ENCODE assay signal across 11 mouse cellular contexts in genomic region chr11:44626065-44626464, GRCm38 (mm10). TPM values are rescaled to one million over a fixed set of nuclear protein-coding genes. Genes with fewer than 3 reads are reported as not detected.
DNase-seq lines count a peak whose midpoint lies in the region; ATAC-seq lines count a peak whose summit lies in the region.
"Had no signal": no experiment of that assay in that cellular context is flagged by ENCODE, and none has a peak within 500 bp of the region (broad histone marks: within the 10 kb centered on the region; RNA-seq: fewer than 3 reads in every experiment).

No protein-coding gene starts in this region.

- H3K27ac ChIP-seq in midbrain, embryonic 11.5 days (ENCODE audit: low read depth, low read length) = peak overlapping the region; percentile 22; the same call in 1 of the 2 replicates
- H3K27ac ChIP-seq in midbrain, embryonic 10.5 days (replicated peaks) = no peak overlapping the region
- no peak overlapping the region for H3K27ac ChIP-seq in forebrain, embryonic 14.5 days (ENCODE audit: low read depth, low read length)
- H3K27ac ChIP-seq in neural tube, embryonic 15.5 days (replicated peaks) = peak overlapping the region; percentile 60
- H3K27ac ChIP-seq: liver, embryonic 13.5 days had no signal

- no peak overlapping the region; the same call in 1 of the 2 replicates for H3K4me2 ChIP-seq in midbrain, embryonic 11.5 days
- H3K4me2 ChIP-seq in forebrain, embryonic 14.5 days (ENCODE audit: low read length) = no peak overlapping the region
- peak overlapping the region; percentile 41 for H3K4me2 ChIP-seq in neural tube, embryonic 15.5 days
- H3K4me2 ChIP-seq: liver, embryonic 13.5 days had no signal

- H3K36me3 ChIP-seq in midbrain, embryonic 11.5 days (ENCODE audit: control insufficient read depth, insufficient read depth, low read length) = no peaks in the 10 kb centered on the region
- no peaks in the 10 kb centered on the region for H3K36me3 ChIP-seq in midbrain, embryonic 10.5 days
- H3K36me3 ChIP-seq in forebrain, embryonic 14.5 days (ENCODE audit: control insufficient read depth, insufficient read depth, low read length) = no peaks in the 10 kb centered on the region
- no peaks in the 10 kb centered on the region for H3K36me3 ChIP-seq in neural tube, embryonic 15.5 days
- H3K36me3 ChIP-seq: liver, embryonic 13.5 days had no signal

- intact Hi-C loops in gastrocnemius, postnatal 36 days (cut with DNase I) = no loop called here

- no peak overlapping the region for H3K4me3 ChIP-seq in midbrain, embryonic 11.5 days (ENCODE audit: low read depth, low read length)
- no peak overlapping the region for H3K4me3 ChIP-seq in midbrain, embryonic 10.5 days
- no peak overlapping the region for H3K4me3 ChIP-seq in forebrain, embryonic 14.5 days (ENCODE audit: low read depth, low read length)
- H3K4me3 ChIP-seq in neural tube, embryonic 15.5 days (replicated peaks) = peak overlapping the region; percentile 18
- H3K4me3 ChIP-seq: liver, embryonic 13.5 days; megakaryocyte, embryonic 14.5 days had no signal

- 76% methylated on average over 10 of the region's 10 CpGs for WGBS in midbrain, embryonic 11.5 days
- WGBS in midbrain, embryonic 10.5 days = 83% methylated on average over 10 of the region's 10 CpGs
- 63% methylated on average over 10 of the region's 10 CpGs for WGBS in forebrain, embryonic 14.5 days
- WGBS in neural tube, embryonic 15.5 days = 30% methylated on average over 10 of the region's 10 CpGs

- no peak for DNase-seq in midbrain, embryonic 11.5 days (ENCODE audit: low spot score, missing footprints)
- DNase-seq in midbrain, embryonic 10.5 days (ENCODE audit: low spot score) = no peak
- DNase-seq in forebrain, embryonic 14.5 days (ENCODE audit: low spot score) = peak; percentile 79
- peak; percentile 59 to 73 for DNase-seq in layer of hippocampus, postnatal 10 days (ENCODE audit: low spot score in 2 of 2)
- DNase-seq in urinary bladder, postnatal 36 days (ENCODE audit: low spot score in 2 of 2) = no peak
- no peak for DNase-seq in gastrocnemius, postnatal 36 days
- DNase-seq: liver, embryonic 13.5 days had no signal

- H3K27me3 ChIP-seq in midbrain, embryonic 11.5 days (ENCODE audit: control insufficient read depth, insufficient read depth, low read length) = peaks cover 12% of the 10 kb centered on the region
- H3K27me3 ChIP-seq in midbrain, embryonic 10.5 days (ENCODE audit: low read depth, poor library complexity, severe bottlenecking) = peaks cover 36% of the 10 kb centered on the region
- H3K27me3 ChIP-seq in forebrain, embryonic 14.5 days (replicated peaks; ENCODE audit: control insufficient read depth, insufficient read depth, low read length) = peaks cover 20% of the 10 kb centered on the region
- H3K27me3 ChIP-seq in neural tube, embryonic 15.5 days (replicated peaks) = peaks cover 3% of the 10 kb centered on the region; the same call in 1 of the 2 replicates

- peaks cover 8% of the 10 kb centered on the region for H3K4me1 ChIP-seq in midbrain, embryonic 11.5 days (ENCODE audit: control insufficient read depth, insufficient read depth, low read length)
- H3K4me1 ChIP-seq in midbrain, embryonic 10.5 days = peaks cover 37% of the 10 kb centered on the region
- no peaks in the 10 kb centered on the region for H3K4me1 ChIP-seq in forebrain, embryonic 14.5 days (ENCODE audit: control insufficient read depth, insufficient read depth, low read length)
- peaks cover 36% of the 10 kb centered on the region for H3K4me1 ChIP-seq in neural tube, embryonic 15.5 days
- H3K4me1 ChIP-seq: liver, embryonic 13.5 days; megakaryocyte, embryonic 14.5 days had no signal

- no peak; the same call in 1 of the 2 replicates for ATAC-seq in midbrain, embryonic 11.5 days (ENCODE audit: low FRiP score)
- peak; percentile 83 for ATAC-seq in forebrain, embryonic 14.5 days
- peak; percentile 74; the same call in 1 of the 2 replicates for ATAC-seq in neural tube, embryonic 15.5 days (ENCODE audit: low FRiP score)
- no peak for ATAC-seq in CD4-positive, CD25-positive, alpha-beta regulatory T cell, adult 4 months

- H3K9me3 ChIP-seq in midbrain, embryonic 11.5 days (ENCODE audit: control insufficient read depth, low read length) = no peaks in the 10 kb centered on the region
- no peaks in the 10 kb centered on the region for H3K9me3 ChIP-seq in midbrain, embryonic 10.5 days (replicated peaks)
- H3K9me3 ChIP-seq in forebrain, embryonic 14.5 days (replicated peaks; ENCODE audit: control insufficient read depth, low read length) = no peaks in the 10 kb centered on the region
- H3K9me3 ChIP-seq in neural tube, embryonic 15.5 days (replicated peaks) = no peaks in the 10 kb centered on the region
- H3K9me3 ChIP-seq: liver, embryonic 13.5 days; megakaryocyte, embryonic 14.5 days had no signal

- H3K9ac ChIP-seq in midbrain, embryonic 11.5 days (ENCODE audit: low read length) = no peak overlapping the region
- H3K9ac ChIP-seq in forebrain, embryonic 14.5 days (ENCODE audit: low read length) = no peak overlapping the region
- no peak overlapping the region for H3K9ac ChIP-seq in neural tube, embryonic 15.5 days (replicated peaks)
- H3K9ac ChIP-seq: liver, embryonic 13.5 days had no signal

RNA-seq across cellular contexts. Expression of gene Ebf1, which starts 8.9 kb away (rescaled TPM):
- polyA plus RNA-seq in midbrain, embryonic 11.5 days (2014; fragmentation: Nextera tagmentation; extraction: Ambion mirVana) = 73.8 and 79.2 TPM in 2 replicates
- 31.8 and 49.2 TPM in 2 replicates for polyA plus RNA-seq in midbrain, embryonic 10.5 days (2016; fragmentation: Nextera tagmentation; extraction: Ambion mirVana)
- polyA plus RNA-seq in forebrain, embryonic 14.5 days (2014; fragmentation: Nextera tagmentation; extraction: Ambion mirVana) = 30.7 and 37.6 TPM in 2 replicates
- total RNA-seq in layer of hippocampus, postnatal 10 days (2021) = 1 to 10 TPM; 3.7 to 5.2 TPM
- polyA plus RNA-seq in neural tube, embryonic 15.5 days (2015; fragmentation: Nextera tagmentation; extraction: Ambion mirVana) = 157 and 168 TPM in 2 replicates
- polyA plus RNA-seq in CD4-positive, CD25-positive, alpha-beta regulatory T cell, adult 4 months (2017; shearing (Covaris generic)) = 1 to 10 TPM in 1 of 2 experiments, under 1 TPM in 1; 0.30 to 3.9 TPM
- total RNA-seq in gastrocnemius, postnatal 36 days (2021) = 10 to 100 TPM in 1 of 2 experiments, 1 to 10 TPM in 1; 9.5 to 10.0 TPM
- total RNA-seq: common myeloid progenitor, adult 5-6 weeks had no signal

Comparison
In these comparisons a context has a peak if more than half of its experiments do, and no peak if none do; other contexts are left out.
1. H3K27ac ChIP-seq: peak in midbrain, embryonic 11.5 days (single experiment) and neural tube, embryonic 15.5 days (single experiment); none in midbrain, embryonic 10.5 days (single experiment) and forebrain, embryonic 14.5 days (single experiment).
2. ATAC-seq: peak in forebrain, embryonic 14.5 days (single experiment) and neural tube, embryonic 15.5 days (single experiment); none in midbrain, embryonic 11.5 days (single experiment) and CD4-positive, CD25-positive, alpha-beta regulatory T cell, adult 4 months (single experiment).
3. DNase-seq: peak in forebrain, embryonic 14.5 days (single experiment) and layer of hippocampus, postnatal 10 days (2 of 2); none in midbrain, embryonic 11.5 days (single experiment), midbrain, embryonic 10.5 days (single experiment), urinary bladder, postnatal 36 days (0 of 2) and gastrocnemius, postnatal 36 days (0 of 2).